Mouse (Mus musculus) C2C12 (cell line): ENCODE results near the gene Ccdc15.

ENCODE experiments used
- CEBPB ChIP-seq: IDR thresholded peaks from one replicate; pipeline ENCODE4 v1.6.1; 2011; ENCODE audit warnings: low read depth, mild to moderate bottlenecking, control low read depth, moderate library complexity
- CTCF ChIP-seq: IDR thresholded peaks from one replicate; pipeline ENCODE4 v1.5.1; 2011; ENCODE audit not compliant: control insufficient read depth, insufficient read depth, insufficient read length
- MAX ChIP-seq: IDR thresholded peaks from one replicate; pipeline ENCODE4 v1.6.1; 2011; ENCODE audit warnings: mild to moderate bottlenecking, control low read depth
- MYOD1 ChIP-seq: IDR thresholded peaks from one replicate; pipeline ENCODE4 v1.6.1; 2011; ENCODE audit warnings: low read depth; ENCODE audit not compliant: control insufficient read depth, insufficient read length
- MYOG ChIP-seq: IDR thresholded peaks from one replicate; pipeline ENCODE4 v1.6.1; 2011; ENCODE audit not compliant: control insufficient read depth, insufficient read length; ENCODE audit errors: extremely low read depth
- USF1 ChIP-seq: IDR thresholded peaks from one replicate; pipeline ENCODE4 v1.6.1; 2011; ENCODE audit warnings: low read depth, mild to moderate bottlenecking, control low read depth, moderate library complexity

GRCm38 (mm10) chr9:37362084-37362483 is 13.9 kb upstream of the Ccdc15 start:
- TF ChIP-seq CTCF (no peak), MYOD1 (no peak), MAX (no peak), MYOG (no peak), USF1 (no peak), CEBPB (no peak)
